Mouse (Mus musculus) embryo, embryonic 10.5 days (tissue): ENCODE measurements around the gene Gapt.

Experiments used
- DNase-seq: peaks from one replicate; pipeline ENCODE4 v3.0.0-alpha.2; 2015; ENCODE audit warnings: low spot score

The Gapt gene

DNA sequence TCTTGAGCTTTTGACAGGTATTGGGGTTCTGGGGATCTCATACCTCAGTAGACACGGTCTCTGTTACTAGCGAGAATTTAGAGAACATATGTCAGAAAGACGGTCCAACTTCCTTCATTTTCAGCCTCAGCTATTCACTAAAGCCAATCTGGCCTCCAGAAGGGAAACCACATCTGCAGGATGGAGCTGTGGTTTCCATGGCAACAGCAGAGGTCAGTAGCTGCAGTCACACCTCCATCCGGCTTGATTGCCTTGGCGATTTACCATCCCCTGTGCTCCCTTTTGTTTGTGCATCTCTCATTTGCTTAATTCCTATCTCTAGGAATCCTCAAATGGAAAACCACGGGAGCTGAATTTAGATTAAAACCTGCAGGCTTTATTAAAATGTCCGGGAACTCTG is 10.3 kb downstream of the Gapt start:
- DNase-seq = peak; percentile 68

DNA sequence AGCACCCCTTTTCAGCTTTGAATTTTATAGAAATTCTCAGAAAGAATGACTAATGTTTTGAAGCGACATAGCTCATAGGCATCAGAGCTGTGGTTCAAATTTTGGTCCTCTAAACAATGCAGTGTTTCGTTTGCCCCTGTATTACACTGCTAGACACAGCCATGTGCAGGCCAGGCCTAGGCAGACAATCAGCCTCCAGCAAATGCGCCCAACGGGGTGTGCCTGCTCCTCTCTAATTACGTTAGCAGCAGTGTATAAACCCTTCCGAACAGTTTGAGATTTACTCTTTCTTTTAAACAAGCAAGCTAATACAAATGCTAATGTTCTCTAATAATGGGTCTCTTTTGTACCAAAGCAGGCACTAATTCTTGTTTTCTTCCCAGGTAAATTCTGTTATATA is 14.4 kb downstream of the Gapt start:
- DNase-seq = no peak

DNA sequence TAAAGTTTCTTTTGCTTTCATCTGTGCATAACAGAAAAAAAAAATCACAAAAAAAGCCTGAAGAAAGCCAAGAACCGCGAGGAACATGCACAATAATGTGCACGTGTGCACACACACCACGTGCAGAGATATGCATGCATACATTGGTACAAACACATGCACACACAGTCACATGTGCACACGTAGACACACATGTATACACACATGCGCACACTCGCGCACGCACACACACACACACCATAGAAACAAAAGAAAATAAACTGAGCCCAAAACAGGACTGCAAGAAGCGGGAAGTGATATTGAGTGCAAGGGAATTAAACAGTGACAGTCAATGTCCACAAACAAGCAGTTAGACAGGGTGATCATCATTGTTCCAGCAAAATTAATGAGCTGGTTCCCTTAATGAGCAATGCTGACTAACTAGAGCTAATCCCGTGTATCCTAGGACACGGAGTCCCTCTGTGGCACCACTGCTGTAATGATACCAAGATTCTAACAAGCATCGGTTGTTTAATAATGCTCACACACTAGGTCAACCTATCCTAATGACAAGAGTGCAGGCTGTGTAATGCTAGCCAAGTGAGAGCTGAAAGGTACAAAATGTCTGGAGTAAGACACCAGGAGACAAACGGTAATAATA is 23.9 kb downstream of the Gapt start:
- no peak for DNase-seq

DNA sequence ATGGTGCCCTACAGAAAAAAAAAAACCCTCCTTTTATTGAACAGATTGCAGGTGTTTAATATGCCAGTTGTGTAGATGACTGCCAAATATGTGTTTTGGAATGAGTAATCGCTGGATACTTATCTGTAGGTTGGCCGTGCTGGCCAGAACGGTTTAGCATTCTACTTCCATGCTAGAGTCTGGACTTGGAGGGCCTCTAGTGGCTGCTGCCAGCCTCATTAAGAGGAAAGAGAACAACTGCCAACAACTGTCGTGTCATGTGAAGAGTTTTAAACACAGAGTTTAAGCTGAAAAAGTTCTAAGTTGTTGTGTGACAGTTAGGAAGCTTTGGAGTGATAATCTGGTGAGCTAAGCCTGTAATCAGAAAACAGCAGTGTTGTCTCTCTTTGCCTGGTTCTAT is 38.3 kb downstream of the Gapt start:
- DNase-seq = no peak

DNA sequence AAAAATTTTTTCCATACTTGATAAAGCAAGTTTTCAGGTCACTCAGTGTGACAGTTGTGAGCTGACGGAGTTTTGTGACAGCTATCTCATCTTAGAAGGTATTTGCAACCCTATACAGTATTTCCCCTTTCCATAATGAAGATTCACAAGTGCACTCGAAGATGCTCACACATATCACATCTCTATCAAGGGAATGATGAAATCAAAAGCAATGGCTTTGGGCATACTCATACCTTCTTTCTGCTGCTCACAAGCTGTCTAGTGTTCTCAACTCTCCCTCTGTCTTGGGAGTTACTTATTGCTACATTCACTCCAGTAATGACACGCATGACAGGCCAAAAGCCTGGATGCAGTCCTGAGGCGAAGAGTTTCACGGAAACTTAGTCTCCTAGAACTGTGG is 49.8 kb downstream of the Gapt start:
- DNase-seq = no peak
